Mouse (Mus musculus): ENCODE measurements around the gene Vtn. TPM values are rescaled to one million over a fixed set of nuclear protein-coding genes. Genes with fewer than 3 reads are reported as not detected.
A peak's percentile ranks its signal among the peaks of the same experiment; 100 is the strongest.

Vtn gene
- polyA plus RNA-seq, 1 experiment from 2014 or later, result 10.1 TPM

- H3K4me2 ChIP-seq (replicated peaks; ENCODE audit: low read depth, low read length), result no peak overlapping the region
- no peak overlapping the region for H3K27ac ChIP-seq (ENCODE audit: low read length)
- peaks cover 3% of the 10 kb centered on the region; the same call in 1 of the 2 replicates for H3K36me3 ChIP-seq (ENCODE audit: insufficient read depth, low read length)
- DNase-seq (ENCODE audit: low spot score), result peak; percentile 21
- no peak overlapping the region; the same call in 1 of the 2 replicates for H3K9ac ChIP-seq (replicated peaks; ENCODE audit: low read depth)
- TF ChIP-seq EP300 (IDR thresholded peaks at IDR 0.05), result no peak
- TF ChIP-seq CTCF (IDR thresholded peaks at IDR 0.05), result no peak
- H3K4me1 ChIP-seq (ENCODE audit: insufficient read depth, low read depth, low read length), result peaks cover 2% of the 10 kb centered on the region; the same call in 1 of the 2 replicates
- no peaks in the 10 kb centered on the region for H3K9me3 ChIP-seq (ENCODE audit: low read length)
- no peak overlapping the region for H3K4me3 ChIP-seq (ENCODE audit: low read depth, low read length)
- WGBS, result 70% methylated on average over 2 of the region's 2 CpGs
- ATAC-seq, result no peak
- H3K27me3 ChIP-seq (replicated peaks; ENCODE audit: insufficient read depth, low read length), result no peaks in the 10 kb centered on the region
These were observed 49.0 kb downstream of the Vtn start for GRCm38 (mm10) chr11:78547718-78548460.

GRCm38 (mm10) chr11:78549491-78549987 is 50.6 kb downstream of the Vtn start:
- H3K9ac ChIP-seq (replicated peaks; ENCODE audit: low read depth), result 0 out of 2 replicates have a peak overlapping the region, but pooled peaks have one; percentile 8
- ATAC-seq (no peak), DNase-seq (ENCODE audit: low spot score) (no peak)
- H3K4me2 ChIP-seq (replicated peaks; ENCODE audit: low read depth, low read length), result peak overlapping the region; percentile 75
- peak overlapping the region; percentile 57 for H3K4me3 ChIP-seq (ENCODE audit: low read depth, low read length)
- no peak for TF ChIP-seq CTCF (IDR thresholded peaks at IDR 0.05)
- TF ChIP-seq EP300 (IDR thresholded peaks at IDR 0.05), result no peak
- H3K9me3 ChIP-seq (ENCODE audit: low read length), result no peaks in the 10 kb centered on the region
- no peaks in the 10 kb centered on the region for H3K27me3 ChIP-seq (replicated peaks; ENCODE audit: insufficient read depth, low read length)
- H3K27ac ChIP-seq (ENCODE audit: low read length), result 0 out of 2 replicates have a peak overlapping the region, but pooled peaks have one; percentile 11
- H3K36me3 ChIP-seq (ENCODE audit: insufficient read depth, low read length), result no peaks in the 10 kb centered on the region
- peaks cover 2% of the 10 kb centered on the region; the same call in 1 of the 2 replicates for H3K4me1 ChIP-seq (ENCODE audit: insufficient read depth, low read depth, low read length)
- 4% methylated on average over 5 of the region's 5 CpGs for WGBS

- WGBS, result under 1% methylated on average over 60 of the region's 60 CpGs
- Histone ChIP-seq H3K4me1 (ENCODE audit: insufficient read depth, low read depth, low read length) (peaks cover 2% of the 10 kb centered on the region; the same call in 1 of the 2 replicates), H3K27me3 (replicated peaks; ENCODE audit: insufficient read depth, low read length) (no peaks in the 10 kb centered on the region), H3K27ac (ENCODE audit: low read length) (peak within 1 kb of the TSS; percentile 11; the same call in 1 of the 2 replicates), H3K9me3 (ENCODE audit: low read length) (no peaks in the 10 kb centered on the region), H3K9ac (replicated peaks; ENCODE audit: low read depth) (peak within 1 kb of the TSS; percentile 41), H3K36me3 (ENCODE audit: insufficient read depth, low read length) (no peaks in the 10 kb centered on the region), H3K4me3 (ENCODE audit: low read depth, low read length) (peak within 1 kb of the TSS; percentile 57), H3K4me2 (replicated peaks; ENCODE audit: low read depth, low read length) (peak within 1 kb of the TSS; percentile 75)
- DNase-seq (ENCODE audit: low spot score) (peak; percentile 99), ATAC-seq (peak; percentile 100)
- peak; percentile 58 for TF ChIP-seq CTCF (IDR thresholded peaks at IDR 0.05)
- no peak for TF ChIP-seq EP300 (IDR thresholded peaks at IDR 0.05)
These were observed 51.5 kb downstream of the Vtn start, which contains the start of gene Tmem97 for GRCm38 (mm10) chr11:78550168-78551058. TSS of gene Tmem97 (minus strand) at chr11:78550777.

GRCm38 (mm10) chr11:78551059-78551398 is 52.1 kb downstream of the Vtn start:
- DNase-seq (ENCODE audit: low spot score) (no peak), ATAC-seq (0 out of 2 replicates have a peak, but pooled peaks have one; percentile 1)
- Histone ChIP-seq H3K9ac (replicated peaks; ENCODE audit: low read depth) (no peak overlapping the region), H3K4me1 (ENCODE audit: insufficient read depth, low read depth, low read length) (peaks cover 2% of the 10 kb centered on the region; the same call in 1 of the 2 replicates), H3K36me3 (ENCODE audit: insufficient read depth, low read length) (no peaks in the 10 kb centered on the region), H3K27me3 (replicated peaks; ENCODE audit: insufficient read depth, low read length) (no peaks in the 10 kb centered on the region), H3K4me2 (replicated peaks; ENCODE audit: low read depth, low read length) (peak overlapping the region; percentile 75), H3K4me3 (ENCODE audit: low read depth, low read length) (peak overlapping the region; percentile 57; the same call in 1 of the 2 replicates), H3K9me3 (ENCODE audit: low read length) (no peaks in the 10 kb centered on the region), H3K27ac (ENCODE audit: low read length) (no peak overlapping the region)
- 30% methylated on average over 6 of the region's 6 CpGs for WGBS
- TF ChIP-seq EP300 (IDR thresholded peaks at IDR 0.05) (no peak), CTCF (IDR thresholded peaks at IDR 0.05) (no peak)

Other genes starting within 250 kb of the Vtn start
- gene 2610507B11Rik, start 237.3 kb upstream of the Vtn start, polyA plus RNA-seq (2015; fragmentation: Nextera tagmentation; extraction: Ambion mirVana), result 59.9 and 72.9 TPM in 2 replicates
- 0.33 TPM in 1 of 2 replicates, not detected in the other for gene BC030499, start 208.2 kb upstream of the Vtn start, polyA plus RNA-seq (2015; fragmentation: Nextera tagmentation; extraction: Ambion mirVana)
- gene Spag5, start 197.6 kb upstream of the Vtn start, polyA plus RNA-seq (2015; fragmentation: Nextera tagmentation; extraction: Ambion mirVana), result 1.4 and 2.5 TPM in 2 replicates
- gene Aldoc, start 176.1 kb upstream of the Vtn start, polyA plus RNA-seq (2015; fragmentation: Nextera tagmentation; extraction: Ambion mirVana), result 12.2 and 12.7 TPM in 2 replicates
- 47.2 and 49.2 TPM in 2 replicates for gene Pigs, start 170.7 kb upstream of the Vtn start, polyA plus RNA-seq (2015; fragmentation: Nextera tagmentation; extraction: Ambion mirVana)
- 35.6 and 37.5 TPM in 2 replicates for gene Unc119, start 155.6 kb upstream of the Vtn start, polyA plus RNA-seq (2015; fragmentation: Nextera tagmentation; extraction: Ambion mirVana)
- not detected in 2 replicates for gene Foxn1, start 112.5 kb upstream of the Vtn start, polyA plus RNA-seq (2015; fragmentation: Nextera tagmentation; extraction: Ambion mirVana)
- gene Slc13a2, start 76.9 kb upstream of the Vtn start, polyA plus RNA-seq (2015; fragmentation: Nextera tagmentation; extraction: Ambion mirVana), result 0.43 and 0.51 TPM in 2 replicates
- 10.6 and 11.9 TPM in 2 replicates for gene Slc46a1, start 33.4 kb upstream of the Vtn start, polyA plus RNA-seq (2015; fragmentation: Nextera tagmentation; extraction: Ambion mirVana)
- 0.16 and 0.27 TPM in 2 replicates for gene Sarm1, start 1.3 kb upstream of the Vtn start, polyA plus RNA-seq (2015; fragmentation: Nextera tagmentation; extraction: Ambion mirVana)
- gene Sebox, start 4.4 kb downstream of the Vtn start, polyA plus RNA-seq (2015; fragmentation: Nextera tagmentation; extraction: Ambion mirVana), result not detected in 2 replicates
- gene Tmem199, start 13.1 kb downstream of the Vtn start, polyA plus RNA-seq (2015; fragmentation: Nextera tagmentation; extraction: Ambion mirVana), result 32.3 and 32.4 TPM in 2 replicates
- 105 and 111 TPM in 2 replicates for gene Poldip2, start 13.1 kb downstream of the Vtn start, polyA plus RNA-seq (2015; fragmentation: Nextera tagmentation; extraction: Ambion mirVana)
- gene Tnfaip1, start 37.2 kb downstream of the Vtn start, polyA plus RNA-seq (2015; fragmentation: Nextera tagmentation; extraction: Ambion mirVana), result 93.3 and 96.6 TPM in 2 replicates
- 216 and 222 TPM in 2 replicates for gene Ift20, start 37.3 kb downstream of the Vtn start, polyA plus RNA-seq (2015; fragmentation: Nextera tagmentation; extraction: Ambion mirVana)
- 36.0 and 46.0 TPM in 2 replicates for gene Tmem97, start 51.7 kb downstream of the Vtn start, polyA plus RNA-seq (2015; fragmentation: Nextera tagmentation; extraction: Ambion mirVana)
- gene Nlk, start 198.3 kb downstream of the Vtn start, polyA plus RNA-seq (2015; fragmentation: Nextera tagmentation; extraction: Ambion mirVana), result 15.9 and 16.0 TPM in 2 replicates